Mouse (Mus musculus) macrophage (primary cell): ENCODE measurements around the gene Gm3629. TPM values are rescaled to one million over a fixed set of nuclear protein-coding genes. Genes with fewer than 3 reads are reported as not detected.
"Not testable (repeated sequence)": the region's sequence is repeated elsewhere in the genome, so short reads cannot be mapped to it uniquely, and the experiment has no call there.

Experiments
- H3K27ac ChIP-seq: fragments of 350-480 bp; formaldehyde crosslinking; 2 replicates; pipeline ENCODE4 v1.9.0; 2021
- H3K36me3 ChIP-seq: fragments of 350-480 bp; formaldehyde crosslinking; 2 replicates; pipeline ENCODE4 v1.9.0; 2021; ENCODE audit errors: inconsistent target
- H3K4me3 ChIP-seq: fragments of 350-480 bp; formaldehyde crosslinking; 2 replicates; pipeline ENCODE4 v1.9.0; 2021; ENCODE audit errors: inconsistent target
- H3K79me2 ChIP-seq: fragments of 350-480 bp; formaldehyde crosslinking; 2 replicates; pipeline ENCODE4 v1.9.0; 2021; ENCODE audit errors: inconsistent target
- WGBS: methylation state at CpG from one replicate; pipeline ENCODE4 v1.1.7; 2026; ENCODE audit warnings: inconsistent platforms; ENCODE audit not compliant: missing documents; 5-methylcytosine and 5-hydroxymethylcytosine counted together
- polyA plus RNA-seq: library from polyadenylated mRNA; stranded (reverse); fragments of 250-400 nt; gene quantifications from 3 replicates; pipeline ENCODE4 v1.2.4, GENCODE M21; 2018; ENCODE audit warnings: inconsistent platforms
- total RNA-seq, 78 experiments: library from RNA; depleted of rRNA; stranded (reverse); fragments of 250-400 nt; gene quantifications; 1 replicate in 9 of 78; 2 replicates in 24 of 78; 3 replicates in 43 of 78; 4 replicates in 2 of 78; pipeline ENCODE4 v1.2.4; 2018; ENCODE audit warnings: inconsistent platforms in 56 of 78

The Gm3629 gene
- not detected for total RNA-seq (2018; cell fraction: chromatin; rRNA removed)
- total RNA-seq (2018; cell fraction: cytosol; rRNA removed) = not detected
- total RNA-seq (2018; cell fraction: nucleus; rRNA removed) = not detected
- not detected in 3 replicates for polyA plus RNA-seq

DNA sequence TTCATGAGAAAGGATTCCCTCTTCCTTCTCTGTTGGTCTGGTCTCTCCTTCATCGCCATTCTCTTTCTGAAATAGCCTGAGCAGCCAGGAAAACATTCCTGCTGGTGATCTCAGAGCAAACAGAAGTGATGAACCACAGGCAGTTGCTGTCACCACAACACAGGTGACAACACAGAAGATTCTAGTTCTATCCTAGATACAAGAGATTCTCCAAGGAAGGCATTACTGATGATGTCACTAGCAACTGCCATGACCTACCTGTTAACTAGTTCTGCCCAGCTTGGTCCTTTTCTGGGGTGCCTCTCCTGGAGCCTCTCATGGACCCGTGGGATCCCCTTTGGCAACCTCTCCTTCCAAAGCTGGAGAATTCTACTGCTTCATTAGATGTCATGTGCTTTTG, at the start of gene Gm3629:
TSS of gene Gm3629 (minus strand) at position 101 of the 400 bp plus-strand sequence.
- H3K27ac ChIP-seq, H3K4me3 ChIP-seq, H3K36me3 ChIP-seq, H3K79me2 ChIP-seq: not testable (repeated sequence)
- WGBS = no CpG with 5 or more reads among the region's 2 CpGs

DNA sequence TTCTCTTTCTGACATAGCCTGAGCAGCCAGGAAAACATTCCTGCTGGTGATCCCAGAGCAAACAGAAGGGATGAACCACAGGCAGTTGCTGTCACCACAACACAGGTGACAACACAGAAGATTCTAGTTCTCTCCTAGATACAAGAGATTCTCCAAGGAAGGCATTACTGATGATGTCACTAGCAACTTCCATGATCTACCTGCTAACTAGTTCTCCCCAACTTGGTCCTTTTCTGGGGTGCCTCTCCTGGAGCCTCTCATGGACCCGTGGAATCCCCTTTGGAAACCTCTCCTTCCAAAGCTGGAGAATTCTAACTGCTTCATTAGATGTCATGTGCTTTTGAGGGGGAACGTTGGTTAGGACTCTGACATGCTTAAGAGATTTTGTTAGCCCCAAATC, 31.9 kb upstream of the Gm3629 start, which contains the start of gene Gm3460:
TSS of gene Gm3460 (minus strand) at position 101 of the 400 bp plus-strand sequence.
- not testable (repeated sequence) for H3K4me3 ChIP-seq, H3K27ac ChIP-seq, H3K36me3 ChIP-seq, H3K79me2 ChIP-seq
- no CpG with 5 or more reads among the region's 2 CpGs for WGBS

DNA sequence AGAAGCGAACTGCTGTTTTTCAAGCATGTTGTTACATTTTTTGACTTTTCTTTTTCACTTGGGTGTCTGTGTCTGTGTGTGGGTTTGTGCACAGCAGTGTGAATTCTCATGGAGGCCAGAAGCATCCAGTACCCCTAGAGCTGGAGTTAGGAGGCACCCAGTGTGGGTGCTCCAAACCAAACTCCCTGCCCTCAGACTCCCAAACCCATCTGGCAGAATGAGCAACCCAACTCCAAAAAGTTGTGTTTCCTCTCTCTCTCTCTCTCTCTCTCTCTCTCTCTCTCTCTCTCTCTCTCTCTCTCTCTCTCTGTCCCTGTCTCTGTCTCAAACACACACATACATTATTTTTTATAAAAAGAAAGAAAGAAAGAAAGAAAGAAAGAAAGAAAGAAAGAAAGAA, 16.0 kb upstream of the Gm3629 start:
- no CpG with 5 or more reads among the region's 1 CpGs for WGBS
- H3K27ac ChIP-seq, H3K4me3 ChIP-seq, H3K79me2 ChIP-seq, H3K36me3 ChIP-seq: not testable (repeated sequence)

DNA sequence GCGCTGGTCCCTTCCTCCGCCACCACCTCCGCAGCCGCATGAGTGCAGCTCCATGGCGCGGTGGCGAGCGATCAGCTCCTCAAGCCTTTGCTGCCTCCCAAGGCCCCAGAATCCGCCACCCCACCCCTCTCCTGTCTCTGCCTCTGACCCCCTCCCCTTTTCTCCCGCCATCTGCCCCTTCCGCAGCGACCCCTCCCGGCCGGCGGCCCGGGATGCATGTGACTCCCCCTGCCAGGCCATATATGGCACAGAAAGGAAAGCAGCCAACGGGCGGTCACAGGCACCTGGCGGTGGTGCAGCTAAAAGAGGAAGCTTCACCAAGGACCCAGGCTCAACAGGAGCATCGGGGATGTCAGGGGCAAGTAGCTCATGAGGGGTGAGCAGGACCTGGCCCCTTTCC, 14.6 kb upstream of the Gm3629 start:
- not testable (repeated sequence) for H3K27ac ChIP-seq, H3K79me2 ChIP-seq, H3K36me3 ChIP-seq, H3K4me3 ChIP-seq
- 1% methylated on average over 10 of the region's 20 CpGs for WGBS

DNA sequence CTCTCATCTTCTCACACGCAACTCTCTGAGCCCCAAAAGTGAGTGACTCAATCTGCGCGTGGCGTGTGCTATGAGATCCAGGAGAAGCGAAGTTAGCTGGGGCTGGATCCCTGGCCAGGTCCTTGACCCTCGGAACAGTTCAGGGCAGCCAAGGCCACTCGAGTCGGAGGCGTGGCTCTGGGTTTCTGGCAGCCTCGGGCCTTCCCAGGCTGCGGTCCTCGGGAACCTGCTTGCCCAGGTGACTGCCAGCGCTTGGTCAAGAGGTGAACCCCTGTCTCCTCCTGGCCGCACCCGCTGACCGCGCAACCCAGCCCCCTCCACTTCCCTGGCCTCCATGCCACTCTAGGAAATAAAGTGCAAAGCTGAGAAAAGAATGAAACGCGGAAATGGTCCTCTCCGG, 14.1 kb upstream of the Gm3629 start:
- H3K27ac ChIP-seq, H3K4me3 ChIP-seq, H3K36me3 ChIP-seq, H3K79me2 ChIP-seq: not testable (repeated sequence)
- 5% methylated on average over 10 of the region's 20 CpGs for WGBS

DNA sequence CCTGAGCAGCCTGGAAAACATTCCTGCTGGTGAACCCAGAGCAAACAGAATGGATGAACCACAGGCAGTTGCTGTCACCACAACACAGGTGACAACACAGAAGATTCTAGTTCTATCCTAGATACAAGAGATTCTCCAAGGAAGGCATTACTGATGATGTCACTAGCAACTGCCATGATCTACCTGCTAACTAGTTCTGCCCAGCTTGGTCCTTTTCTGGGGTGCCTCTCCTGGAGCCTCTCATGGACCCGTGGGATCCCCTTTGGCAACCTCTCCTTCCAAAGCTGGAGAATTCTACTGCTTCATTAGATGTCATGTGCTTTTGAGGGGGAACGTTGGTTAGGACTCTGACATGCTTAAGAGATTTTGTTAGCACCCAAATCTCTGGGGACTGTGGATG, 53.2 kb downstream of the Gm3629 start, which contains the start of gene Gm8356:
TSS of gene Gm8356 (minus strand) at position 101 of the 400 bp plus-strand sequence.
- H3K4me3 ChIP-seq, H3K79me2 ChIP-seq, H3K27ac ChIP-seq, H3K36me3 ChIP-seq: not testable (repeated sequence)
- no CpG with 5 or more reads among the region's 2 CpGs for WGBS

Other genes starting within 250 kb of the Gm3629 start
- gene Gm3618, start 246.9 kb downstream of the Gm3629 start, polyA plus RNA-seq = not detected in 3 replicates
- not detected in 3 replicates for gene Gm16440, start 200.3 kb downstream of the Gm3629 start, polyA plus RNA-seq
- not detected in 3 replicates for gene Gm3591, start 178.1 kb downstream of the Gm3629 start, polyA plus RNA-seq
- gene Gm3594, start 146.0 kb downstream of the Gm3629 start, polyA plus RNA-seq = not detected in 3 replicates
- not detected in 3 replicates for gene Gm8356, start 53.3 kb downstream of the Gm3629 start, polyA plus RNA-seq
- not detected in 3 replicates for gene Gm3460, start 31.8 kb upstream of the Gm3629 start, polyA plus RNA-seq
- gene Gm10251, start 93.6 kb upstream of the Gm3629 start, polyA plus RNA-seq = not detected in 3 replicates
- gene Gm8050, start 129.6 kb upstream of the Gm3629 start, polyA plus RNA-seq = not detected in 3 replicates
- not detected in 3 replicates for gene Gm3636, start 151.7 kb upstream of the Gm3629 start, polyA plus RNA-seq
- gene Gm8362, start 183.8 kb upstream of the Gm3629 start, polyA plus RNA-seq = not detected in 3 replicates
- gene Gm3642, start 249.7 kb upstream of the Gm3629 start, polyA plus RNA-seq = not detected in 3 replicates